8 mouse cellular contexts compared by ENCODE assay signal in genomic region chr2:84670569-84670933, GRCm38 (mm10). TPM values are rescaled to one million over a fixed set of nuclear protein-coding genes. Genes with fewer than 3 reads are reported as not detected.
A peak's percentile ranks its signal among the peaks of the same experiment; 100 is the strongest.
DNase-seq lines count a peak whose midpoint lies in the region; ATAC-seq lines count a peak whose summit lies in the region.

Selenoh (minus strand) TSS chr2:84670770.

- H3K9ac ChIP-seq in heart, embryonic 14.5 days (ENCODE audit: low read length) = peak within 1 kb of the TSS; percentile 97
- peak within 1 kb of the TSS; percentile 92 for H3K9ac ChIP-seq in liver, embryonic 13.5 days
- H3K9ac ChIP-seq in stomach, embryonic 16.5 days (ENCODE audit: low read length) = peak within 1 kb of the TSS; percentile 94

- peak within 1 kb of the TSS; percentile 89 for H3K27ac ChIP-seq in brown adipose tissue, adult 24 weeks (replicated peaks; ENCODE audit: low read depth, low read length)
- H3K27ac ChIP-seq in heart, embryonic 14.5 days (replicated peaks in 1 of 2; ENCODE audit: control insufficient read depth in 1 of 2, insufficient read depth in 1 of 2, low read depth in 2 of 2, low read length in 2 of 2) = peak within 1 kb of the TSS; percentile 91 to 95
- peak within 1 kb of the TSS; percentile 88 for H3K27ac ChIP-seq in liver, embryonic 13.5 days
- H3K27ac ChIP-seq in stomach, embryonic 16.5 days (ENCODE audit: low read length) = peak within 1 kb of the TSS; percentile 91

- H3K4me3 ChIP-seq in brown adipose tissue, adult 24 weeks (ENCODE audit: insufficient read depth, low read depth, low read length) = peak within 1 kb of the TSS; percentile 93
- H3K4me3 ChIP-seq in heart, embryonic 14.5 days (ENCODE audit: control insufficient read depth in 1 of 2, insufficient read depth in 1 of 2, low read depth in 1 of 2, low read length in 2 of 2) = peak within 1 kb of the TSS; percentile 98 to 99
- peak within 1 kb of the TSS; percentile 92 for H3K4me3 ChIP-seq in liver, embryonic 13.5 days (replicated peaks)
- peak within 1 kb of the TSS; percentile 87 for H3K4me3 ChIP-seq in stomach, embryonic 16.5 days (replicated peaks; ENCODE audit: low read length)

- DNase-seq in CD4-positive, CD25-positive, alpha-beta regulatory T cell, adult 2 months (ENCODE audit: low read depth, low spot score) = peak; percentile 92
- peak; percentile 49 for DNase-seq in fibroblast of lung, adult 2 months (ENCODE audit: low read depth)
- peak; percentile 88 for DNase-seq in kidney, postnatal 14 days
- DNase-seq in liver, embryonic 13.5 days = peak; percentile 80
- peak; percentile 93 for DNase-seq in neural tube, embryonic 10.5 days (ENCODE audit: extremely low spot score, low spot score)

- peak within 1 kb of the TSS; percentile 81 for H3K4me2 ChIP-seq in heart, embryonic 14.5 days (ENCODE audit: low read length)
- peak within 1 kb of the TSS; percentile 95 for H3K4me2 ChIP-seq in liver, embryonic 13.5 days
- H3K4me2 ChIP-seq in stomach, embryonic 16.5 days (ENCODE audit: low read depth, low read length) = peak within 1 kb of the TSS; percentile 78

- ATAC-seq in heart, embryonic 14.5 days (ENCODE audit: insufficient number of reproducible peaks, insufficient read depth, low FRiP score, low read depth) = peak; percentile 84
- peak; percentile 89 for ATAC-seq in liver, embryonic 13.5 days (ENCODE audit: low read depth)
- ATAC-seq in stomach, embryonic 16.5 days (ENCODE audit: insufficient read depth, low FRiP score) = peak; percentile 94

- WGBS in heart, embryonic 14.5 days = under 1% methylated on average over 20 of the region's 20 CpGs
- WGBS in liver, embryonic 13.5 days (ENCODE audit: insufficient replicate concordance) = under 1% methylated on average over 20 of the region's 20 CpGs
- under 1% methylated on average over 20 of the region's 20 CpGs for WGBS in stomach, embryonic 16.5 days

- peaks cover 48% of the 10 kb centered on the region for H3K36me3 ChIP-seq in heart, embryonic 14.5 days (ENCODE audit: control insufficient read depth, insufficient read depth, low read length)
- H3K36me3 ChIP-seq in liver, embryonic 13.5 days = peaks cover 41% of the 10 kb centered on the region
- peaks cover 4% of the 10 kb centered on the region; the same call in 1 of the 2 replicates for H3K36me3 ChIP-seq in stomach, embryonic 16.5 days (ENCODE audit: control insufficient read depth, insufficient read depth, low read length)

- peaks cover 3% of the 10 kb centered on the region; the same call in 1 of the 2 replicates for H3K4me1 ChIP-seq in brown adipose tissue, adult 24 weeks (ENCODE audit: control insufficient read depth, insufficient read depth, insufficient read length, low read length)
- H3K4me1 ChIP-seq in heart, embryonic 14.5 days (ENCODE audit: control insufficient read depth in 2 of 2, insufficient read depth in 2 of 2, low read length in 2 of 2) = peaks cover 6 to 12% of the 10 kb centered on the region in 2 experiments
- peaks cover 22% of the 10 kb centered on the region for H3K4me1 ChIP-seq in liver, embryonic 13.5 days (replicated peaks)
- peaks cover 12% of the 10 kb centered on the region; the same call in 1 of the 2 replicates for H3K4me1 ChIP-seq in stomach, embryonic 16.5 days (ENCODE audit: control insufficient read depth, insufficient read depth, low read length)

- H3K27me3 ChIP-seq in heart, embryonic 14.5 days (ENCODE audit: control insufficient read depth, insufficient read depth, low read length) = no peaks in the 10 kb centered on the region
- no peaks in the 10 kb centered on the region for H3K27me3 ChIP-seq in liver, embryonic 13.5 days
- no peaks in the 10 kb centered on the region for H3K27me3 ChIP-seq in stomach, embryonic 16.5 days (ENCODE audit: control insufficient read depth, insufficient read depth, low read length)

- H3K9me3 ChIP-seq in heart, embryonic 14.5 days (ENCODE audit: control insufficient read depth, low read length) = no peaks in the 10 kb centered on the region
- no peaks in the 10 kb centered on the region for H3K9me3 ChIP-seq in liver, embryonic 13.5 days (replicated peaks)
- H3K9me3 ChIP-seq in stomach, embryonic 16.5 days (replicated peaks; ENCODE audit: control insufficient read depth, low read length) = no peaks in the 10 kb centered on the region

RNA-seq across cellular contexts. Expression of gene Selenoh, which starts in this region (rescaled TPM):
- polyA plus RNA-seq in brown adipose tissue, adult 24 weeks (2012; ENCODE audit: insufficient read depth, insufficient read length, missing spikeins) = 27.5 and 33.4 TPM in 2 replicates
- 248 and 271 TPM in 2 replicates for polyA plus RNA-seq in heart, embryonic 14.5 days (2014; fragmentation: Nextera tagmentation; extraction: Ambion mirVana)
- 143 and 145 TPM in 2 replicates for polyA plus RNA-seq in liver, embryonic 13.5 days (2015; fragmentation: Nextera tagmentation; extraction: Ambion mirVana)
- 184 and 203 TPM in 2 replicates for polyA plus RNA-seq in stomach, embryonic 16.5 days (2015; fragmentation: Nextera tagmentation; extraction: Ambion mirVana)

Comparison
In these comparisons a context has a peak if more than half of its experiments do, and no peak if none do; other contexts are left out.
1. Peak in every context shown above with its lines: DNase-seq, ATAC-seq, H3K4me3 ChIP-seq and H3K27ac ChIP-seq.